Mouse (Mus musculus): ENCODE data around the gene Fam102a.

Gene Fam102a

DNA sequence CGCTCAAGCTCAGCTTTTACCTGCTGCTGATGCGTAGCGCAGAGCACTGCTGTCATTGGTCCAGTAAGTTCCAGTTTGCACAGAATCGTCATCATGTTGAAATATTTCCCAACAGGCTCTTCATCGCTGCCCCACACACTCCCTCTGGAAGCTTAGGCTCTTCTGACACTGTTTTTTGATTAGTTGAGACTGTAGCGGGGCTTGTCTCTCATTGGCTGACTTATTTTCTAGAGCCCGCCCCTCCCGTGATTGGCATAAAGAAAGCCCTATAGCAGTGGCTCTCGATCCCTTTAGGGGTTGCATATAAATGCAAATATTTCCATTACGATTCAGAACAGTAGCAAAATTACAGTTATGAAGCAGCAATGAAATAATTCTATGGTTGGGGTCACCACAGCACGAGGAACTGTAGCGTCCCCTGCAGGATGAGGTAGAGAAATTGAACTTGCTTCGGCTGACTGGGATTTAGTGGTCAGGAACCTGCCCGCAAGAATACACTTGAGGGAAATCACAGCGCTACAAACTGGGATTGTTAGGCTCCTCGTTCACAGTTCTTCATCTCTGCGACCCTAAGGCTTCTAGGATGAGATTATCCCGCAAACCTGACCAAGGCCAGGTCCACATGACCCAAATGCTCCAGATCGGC is 46.4 kb downstream of the Fam102a start:
- DNase-seq (ENCODE audit: low spot score), result peak; percentile 75

GRCm38 (mm10) chr2:32582830-32583799 is 48.0 kb downstream of the Fam102a start:
- peak; percentile 91 for DNase-seq (ENCODE audit: low spot score)

GRCm38 (mm10) chr2:32585149-32585714 is 50.1 kb downstream of the Fam102a start:
- no peak for DNase-seq (ENCODE audit: low spot score)

DNA sequence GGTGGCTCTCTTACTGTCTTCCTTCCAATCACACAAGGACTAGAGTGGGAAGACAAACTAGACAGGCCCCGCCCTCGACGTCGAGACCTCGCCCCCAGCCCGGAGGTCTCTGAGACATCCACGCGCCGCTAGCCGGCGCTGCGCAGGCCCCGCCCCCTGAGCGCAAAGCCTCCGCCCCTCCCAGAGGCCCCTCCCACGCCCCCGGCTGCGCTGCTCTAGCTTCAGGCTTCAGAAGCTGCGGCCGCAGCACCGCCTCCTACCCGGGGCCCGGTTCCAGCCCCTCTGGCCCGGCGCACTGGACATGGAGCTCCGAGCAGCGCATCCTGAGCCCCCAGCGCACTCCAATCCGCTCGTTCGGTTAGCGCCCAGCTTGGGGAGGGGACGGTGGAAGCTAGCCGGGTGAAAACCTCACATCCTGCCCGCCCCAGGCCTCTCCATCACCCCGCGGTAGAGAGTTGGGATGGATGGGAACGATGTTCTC is 51.8 kb downstream of the Fam102a start, which contains the start of gene St6galnac4:
St6galnac4 (plus strand) TSS at position 225 of the 481 bp plus-strand sequence.
- peak; percentile 90 for DNase-seq (ENCODE audit: low spot score)

GRCm38 (mm10) chr2:32587731-32588321 is 52.7 kb downstream of the Fam102a start:
- DNase-seq (ENCODE audit: low spot score), result no peak

DNA sequence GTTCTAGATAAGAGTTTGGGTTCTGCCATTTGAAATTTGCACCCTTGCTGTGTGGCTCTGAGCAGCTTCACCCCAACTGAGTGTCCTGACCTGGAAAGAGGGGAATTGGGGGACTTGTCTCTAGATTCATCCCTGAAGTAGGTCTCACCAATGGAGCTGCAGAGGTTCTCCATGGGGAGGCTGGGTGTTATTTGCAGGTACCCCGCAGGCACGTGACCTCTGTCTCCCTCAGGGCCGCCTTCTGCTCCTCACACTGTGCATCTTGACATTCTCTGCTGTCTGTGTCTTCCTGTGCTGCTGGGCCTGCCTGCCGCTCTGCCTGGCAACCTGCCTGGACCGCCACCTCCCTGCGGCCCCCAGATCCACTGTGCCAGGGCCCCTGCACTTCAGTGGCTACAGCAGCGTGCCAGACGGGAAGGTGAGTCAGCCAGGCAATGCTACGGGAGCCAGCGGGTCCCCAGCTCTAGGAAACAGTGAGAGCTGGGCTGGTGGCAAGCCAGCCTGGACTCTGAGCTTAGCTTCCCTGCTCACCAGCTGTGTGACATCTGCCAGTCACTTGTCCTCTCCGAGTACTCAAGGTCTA is 54.2 kb downstream of the Fam102a start:
- DNase-seq (ENCODE audit: low spot score), result no peak

GRCm38 (mm10) chr2:32590224-32590623 is 55.1 kb downstream of the Fam102a start:
- DNase-seq (ENCODE audit: low spot score), result no peak

DNA sequence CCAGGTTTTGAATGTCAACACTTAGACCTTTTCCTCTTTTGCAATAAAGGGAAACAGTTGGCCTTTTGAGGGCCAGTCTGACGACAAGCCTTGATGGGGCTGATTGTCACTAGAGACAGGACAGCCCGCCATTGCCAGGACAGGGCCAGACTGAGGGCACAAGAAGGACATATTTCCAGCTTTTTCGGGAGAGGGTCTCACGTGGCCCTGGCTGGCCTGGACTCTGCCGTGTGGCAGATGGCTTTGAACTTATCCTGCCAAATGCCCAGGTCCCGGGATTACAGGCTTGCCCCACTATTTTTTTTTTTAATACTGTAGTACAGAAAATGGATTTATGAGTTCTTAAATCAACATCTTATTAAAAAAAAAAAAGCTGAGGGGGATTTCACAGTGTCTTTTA is 56.1 kb downstream of the Fam102a start:
- DNase-seq (ENCODE audit: low spot score), result no peak

- DNase-seq (ENCODE audit: low spot score), result no peak
These were observed 61.6 kb downstream of the Fam102a start for GRCm38 (mm10) chr2:32596725-32597124.

- no peak for DNase-seq (ENCODE audit: low spot score)
These were observed 62.1 kb downstream of the Fam102a start for GRCm38 (mm10) chr2:32597248-32597647.

DNA sequence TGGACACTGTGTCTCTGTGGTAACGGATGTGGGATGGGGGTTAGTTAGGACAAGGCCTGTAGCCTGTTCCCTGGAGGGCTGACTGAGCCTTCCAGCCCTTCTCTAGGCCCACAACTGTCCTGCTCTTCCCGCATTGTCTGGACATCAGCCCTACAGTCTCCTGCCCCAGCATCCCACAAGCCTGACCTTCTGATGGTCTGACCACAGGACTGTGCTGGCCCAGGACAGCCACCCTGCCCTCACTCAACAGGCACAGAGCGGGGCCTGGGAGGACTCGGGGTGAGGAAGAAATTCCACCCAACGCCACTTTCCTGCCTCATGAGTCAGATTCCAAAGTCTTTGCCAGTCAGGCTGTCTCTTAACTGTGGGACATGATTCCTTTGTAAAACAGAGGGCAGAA is 62.6 kb downstream of the Fam102a start:
- no peak for DNase-seq (ENCODE audit: low spot score)

DNA sequence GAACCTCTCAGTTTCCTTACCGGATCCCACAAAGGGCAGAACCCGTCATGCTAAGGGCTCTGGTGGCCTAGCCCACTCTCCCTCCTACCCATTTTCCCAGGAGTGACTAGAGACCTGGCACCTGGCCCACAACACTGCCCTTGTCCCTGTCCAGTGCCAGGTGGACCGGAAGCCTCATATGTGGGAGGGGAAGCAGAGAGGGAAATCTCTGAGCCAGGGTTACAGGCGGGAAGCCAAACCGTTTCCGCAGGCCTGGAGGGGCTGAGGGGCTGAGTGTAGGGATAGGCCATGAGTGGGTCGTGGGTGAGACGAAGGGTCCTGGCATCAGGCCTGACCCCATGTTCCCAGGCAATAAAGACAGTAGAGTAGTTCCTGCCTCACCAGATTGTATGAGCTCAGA is 63.4 kb downstream of the Fam102a start:
- DNase-seq (ENCODE audit: low spot score), result no peak

DNA sequence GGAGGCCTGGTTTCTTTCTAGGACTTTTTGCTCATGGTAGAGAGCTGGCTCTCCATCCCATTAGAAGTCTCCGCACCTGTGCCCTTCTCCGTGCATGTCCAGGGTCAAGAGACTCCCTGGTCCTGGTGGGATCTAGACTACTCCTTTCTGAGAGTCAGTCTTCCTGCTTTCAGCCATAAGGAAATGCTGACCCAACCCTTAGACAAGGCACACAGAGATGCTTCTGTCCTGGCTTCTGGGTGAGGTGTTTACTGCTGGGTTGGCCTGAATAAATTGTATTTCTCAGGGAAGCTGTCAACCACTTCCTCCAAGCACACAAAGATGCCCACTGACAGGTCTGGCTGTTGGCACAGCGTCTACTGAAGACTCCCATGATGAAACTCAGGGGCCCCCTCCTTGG is 64.3 kb downstream of the Fam102a start, which contains the start of gene St6galnac6:
St6galnac6 (plus strand) TSS at position 301 of the 400 bp plus-strand sequence.
- DNase-seq (ENCODE audit: low spot score), result no peak

- no peak for DNase-seq (ENCODE audit: low spot score)
These were observed 66.4 kb downstream of the Fam102a start for GRCm38 (mm10) chr2:32601417-32602065.

DNA sequence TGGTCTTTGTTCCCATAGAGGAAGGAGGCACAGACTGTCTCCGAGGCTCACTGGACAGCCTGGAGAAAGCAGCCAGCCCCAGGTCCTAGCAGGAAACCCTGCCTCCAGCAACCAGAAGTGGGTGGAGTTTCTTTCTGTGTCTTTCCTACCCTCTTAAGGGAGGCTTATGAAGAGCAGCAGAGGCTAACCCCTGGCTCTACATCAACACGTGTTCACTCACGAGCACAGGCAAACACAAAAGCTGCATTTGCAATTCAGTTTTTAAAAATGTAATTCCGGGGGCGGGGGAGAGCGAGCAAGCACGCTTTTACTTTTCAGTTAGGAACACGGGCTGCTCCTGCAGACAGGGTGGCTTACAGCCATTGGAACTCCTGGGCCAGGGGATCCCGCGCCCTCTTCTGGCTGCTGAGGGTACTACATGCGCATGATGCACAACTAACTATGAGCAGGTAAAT is 67.5 kb downstream of the Fam102a start:
- DNase-seq (ENCODE audit: low spot score), result peak; percentile 90

- no peak for DNase-seq (ENCODE audit: low spot score)
These were observed 69.5 kb downstream of the Fam102a start for GRCm38 (mm10) chr2:32604631-32605030.

- DNase-seq (ENCODE audit: low spot score), result peak; percentile 82
These were observed 71.3 kb downstream of the Fam102a start for GRCm38 (mm10) chr2:32606161-32607142.

GRCm38 (mm10) chr2:32607262-32607947 is 72.3 kb downstream of the Fam102a start:
- DNase-seq (ENCODE audit: low spot score), result peak; percentile 54

GRCm38 (mm10) chr2:32608141-32608777 is 73.1 kb downstream of the Fam102a start:
- peak; percentile 54 for DNase-seq (ENCODE audit: low spot score)
